Mouse (Mus musculus): ENCODE results near the gene Grhpr. TPM values are rescaled to one million over a fixed set of nuclear protein-coding genes. Genes with fewer than 3 reads are reported as not detected.
A peak's percentile ranks its signal among the peaks of the same experiment; 100 is the strongest.

Grhpr gene
- total RNA-seq, 1 experiment, result 38.2 TPM

DNA sequence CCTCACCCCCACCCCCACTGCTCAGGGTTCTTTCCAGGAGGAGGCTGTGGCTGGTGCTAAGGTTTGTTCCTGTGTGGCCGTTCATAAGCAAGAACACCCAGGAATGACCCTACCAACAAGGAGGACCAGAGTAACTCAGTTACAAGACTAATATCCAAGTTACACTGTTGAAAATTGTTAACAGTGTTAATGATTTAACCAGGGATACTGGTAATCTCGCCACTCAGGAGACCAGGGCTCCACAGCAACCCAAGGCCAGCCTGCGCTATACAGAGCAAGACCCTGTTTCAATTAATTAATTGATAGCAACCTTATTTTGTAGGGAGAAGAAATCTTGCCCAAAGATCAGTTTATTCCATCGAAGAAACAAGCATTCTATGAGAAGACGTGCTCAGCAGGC lies 33.7 kb upstream of the Grhpr start:
- Histone ChIP-seq H3K4me1 (ENCODE audit: control insufficient read depth in 2 of 2, insufficient read depth in 2 of 2, low read length in 2 of 2, poor library complexity in 1 of 2) (peaks cover 10 to 17% of the 10 kb centered on the region in 2 experiments), H3K4me3 (ENCODE audit: insufficient read depth in 1 of 2, low read depth in 1 of 2, low read length in 2 of 2, poor library complexity in 1 of 2, severe bottlenecking in 1 of 2) (no peak overlapping the region), H3K36me3 (ENCODE audit: control insufficient read depth, insufficient read depth, low read length, poor library complexity, severe bottlenecking) (no peaks in the 10 kb centered on the region), H3K27ac (ENCODE audit: insufficient read depth, low read depth, low read length, poor library complexity, severe bottlenecking) (peak overlapping the region; percentile 20; the same call in 1 of the 2 replicates), H3K9ac (ENCODE audit: insufficient read depth, low read depth, low read length, poor library complexity, severe bottlenecking) (no peak overlapping the region), H3K9me3 (ENCODE audit: control insufficient read depth, insufficient read depth, low read depth, low read length) (no peaks in the 10 kb centered on the region)
- in situ Hi-C loops (cut with MboI; ENCODE audit: low sequenced_read_pairs in 2 of 2, unreplicated experiment in 2 of 2), result no loop called here
- no peak for DNase-seq (ENCODE audit: low read depth, low spot score)
- no peak for TF ChIP-seq MAFK (IDR thresholded peaks at IDR 0.05; ENCODE audit: insufficient read depth, low read depth, low read length)
- no peak for TF ChIP-seq CHD2 (IDR thresholded peaks at IDR 0.05; ENCODE audit: low read depth, low read length)
- no peak for TF ChIP-seq ZC3H11A (IDR thresholded peaks at IDR 0.05; ENCODE audit: borderline replicate concordance, low read depth, low read length)
- no peak for TF ChIP-seq ZNF384 (IDR thresholded peaks at IDR 0.05; ENCODE audit: low read depth, low read length)
- TF ChIP-seq HCFC1 (IDR thresholded peaks at IDR 0.05; ENCODE audit: borderline replicate concordance, insufficient read depth, low read length), result no peak

DNA sequence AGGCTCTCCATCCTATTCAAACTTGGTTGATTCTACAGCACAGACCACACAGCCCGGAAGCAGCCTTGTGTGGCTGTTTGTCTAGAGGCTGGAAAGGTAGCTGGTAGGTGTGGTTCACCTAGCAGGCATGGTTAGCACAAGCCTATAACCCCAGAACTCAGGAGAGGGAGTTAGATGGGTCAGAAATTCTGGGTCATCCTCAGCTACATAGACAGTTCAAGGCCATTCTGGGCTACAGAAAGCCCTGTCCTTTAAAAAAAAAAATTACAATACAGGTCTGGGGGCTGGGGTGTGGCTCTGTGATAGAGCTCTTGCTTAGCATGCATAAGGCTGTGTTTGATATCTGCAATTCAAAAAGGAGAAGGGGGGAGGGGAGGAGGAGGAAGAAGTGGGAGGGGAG lies 32.9 kb upstream of the Grhpr start:
- Histone ChIP-seq H3K27ac (ENCODE audit: insufficient read depth, low read depth, low read length, poor library complexity, severe bottlenecking) (peak overlapping the region; percentile 20; the same call in 1 of the 2 replicates), H3K36me3 (ENCODE audit: control insufficient read depth, insufficient read depth, low read length, poor library complexity, severe bottlenecking) (no peaks in the 10 kb centered on the region), H3K4me3 (ENCODE audit: insufficient read depth in 1 of 2, low read depth in 1 of 2, low read length in 2 of 2, poor library complexity in 1 of 2, severe bottlenecking in 1 of 2) (no peak overlapping the region), H3K9ac (ENCODE audit: insufficient read depth, low read depth, low read length, poor library complexity, severe bottlenecking) (no peak overlapping the region; the same call in 1 of the 2 replicates), H3K4me1 (ENCODE audit: control insufficient read depth in 2 of 2, insufficient read depth in 2 of 2, low read length in 2 of 2, poor library complexity in 1 of 2) (peaks cover 10 to 19% of the 10 kb centered on the region in 2 experiments), H3K9me3 (ENCODE audit: control insufficient read depth, insufficient read depth, low read depth, low read length) (no peaks in the 10 kb centered on the region)
- TF ChIP-seq HCFC1 (IDR thresholded peaks at IDR 0.05; ENCODE audit: borderline replicate concordance, insufficient read depth, low read length) (no peak), CHD2 (IDR thresholded peaks at IDR 0.05; ENCODE audit: low read depth, low read length) (no peak), ZNF384 (IDR thresholded peaks at IDR 0.05; ENCODE audit: low read depth, low read length) (no peak), ZC3H11A (IDR thresholded peaks at IDR 0.05; ENCODE audit: borderline replicate concordance, low read depth, low read length) (no peak), MAFK (IDR thresholded peaks at IDR 0.05; ENCODE audit: insufficient read depth, low read depth, low read length) (no peak)
- no peak for DNase-seq (ENCODE audit: low read depth, low spot score)
- in situ Hi-C loops (cut with MboI; ENCODE audit: low sequenced_read_pairs in 2 of 2, unreplicated experiment in 2 of 2), result no loop called here

DNA sequence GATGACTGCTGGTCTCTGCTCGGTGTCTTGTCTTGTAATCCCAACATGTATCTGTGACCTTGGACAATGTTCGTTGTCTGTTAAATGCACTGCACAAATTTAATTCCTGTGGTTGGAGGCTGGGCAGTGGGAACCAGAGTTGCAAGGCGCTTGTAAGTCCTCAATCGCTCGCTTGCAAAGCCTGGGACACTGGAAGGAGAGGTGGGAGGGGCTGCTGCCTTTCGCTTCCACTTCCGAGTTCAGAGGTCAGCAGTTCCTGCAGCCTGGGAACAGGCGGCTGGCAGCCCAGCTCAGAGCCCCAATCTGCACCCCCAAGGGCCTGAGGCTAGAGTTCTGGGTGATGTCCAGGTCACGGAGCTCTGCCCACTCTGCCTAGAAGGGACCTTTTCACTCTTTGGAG lies 28.2 kb upstream of the Grhpr start:
- peak; percentile 39 for DNase-seq (ENCODE audit: low read depth, low spot score)
- H3K36me3 ChIP-seq (ENCODE audit: control insufficient read depth, insufficient read depth, low read length, poor library complexity, severe bottlenecking), result no peaks in the 10 kb centered on the region
- TF ChIP-seq HCFC1 (IDR thresholded peaks at IDR 0.05; ENCODE audit: borderline replicate concordance, insufficient read depth, low read length), result peak; percentile 37; the same call in 1 of the 2 replicates
- TF ChIP-seq ZC3H11A (IDR thresholded peaks at IDR 0.05; ENCODE audit: borderline replicate concordance, low read depth, low read length), result no peak
- H3K4me3 ChIP-seq (ENCODE audit: insufficient read depth in 1 of 2, low read depth in 1 of 2, low read length in 2 of 2, poor library complexity in 1 of 2, severe bottlenecking in 1 of 2), result peak overlapping the region; percentile 55 to 77
- H3K9ac ChIP-seq (ENCODE audit: insufficient read depth, low read depth, low read length, poor library complexity, severe bottlenecking), result peak overlapping the region; percentile 72
- H3K9me3 ChIP-seq (ENCODE audit: control insufficient read depth, insufficient read depth, low read depth, low read length), result no peaks in the 10 kb centered on the region
- no peak overlapping the region for H3K27ac ChIP-seq (ENCODE audit: insufficient read depth, low read depth, low read length, poor library complexity, severe bottlenecking)
- in situ Hi-C loops (cut with MboI; ENCODE audit: low sequenced_read_pairs in 2 of 2, unreplicated experiment in 2 of 2), result no loop called here
- H3K4me1 ChIP-seq (ENCODE audit: control insufficient read depth in 2 of 2, insufficient read depth in 2 of 2, low read length in 2 of 2, poor library complexity in 1 of 2), result peaks cover 6 to 18% of the 10 kb centered on the region in 2 experiments

DNA sequence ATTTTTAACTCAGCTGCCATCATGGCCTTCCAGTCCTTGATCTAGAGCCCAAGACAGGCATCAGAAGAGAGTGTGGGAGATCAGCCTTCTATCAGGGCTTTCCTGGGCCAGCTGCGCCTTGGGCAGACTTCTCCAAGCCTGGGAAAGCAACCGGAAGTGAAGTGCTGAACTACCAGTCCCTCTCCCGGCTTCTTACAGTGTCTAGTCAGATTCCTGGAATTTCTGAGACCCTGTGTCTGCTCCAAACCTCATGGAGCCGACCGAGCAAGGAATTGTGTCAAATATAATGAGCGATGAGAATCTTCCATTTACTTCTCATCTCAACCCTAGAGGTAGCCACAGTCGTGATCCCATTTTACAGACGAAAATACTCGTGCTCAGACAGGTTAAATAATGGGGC lies 22.4 kb upstream of the Grhpr start:
- peaks cover 0 to 16% of the 10 kb centered on the region in 2 experiments; a peak in 2 of 4 replicates for H3K4me1 ChIP-seq (ENCODE audit: control insufficient read depth in 2 of 2, insufficient read depth in 2 of 2, low read length in 2 of 2, poor library complexity in 1 of 2)
- in situ Hi-C loops (cut with MboI; ENCODE audit: low sequenced_read_pairs in 2 of 2, unreplicated experiment in 2 of 2), result no loop called here
- peak overlapping the region; percentile 63 for H3K27ac ChIP-seq (ENCODE audit: insufficient read depth, low read depth, low read length, poor library complexity, severe bottlenecking)
- H3K4me3 ChIP-seq (ENCODE audit: insufficient read depth in 1 of 2, low read depth in 1 of 2, low read length in 2 of 2, poor library complexity in 1 of 2, severe bottlenecking in 1 of 2), result no peak overlapping the region
- H3K9me3 ChIP-seq (ENCODE audit: control insufficient read depth, insufficient read depth, low read depth, low read length), result no peaks in the 10 kb centered on the region
- H3K36me3 ChIP-seq (ENCODE audit: control insufficient read depth, insufficient read depth, low read length, poor library complexity, severe bottlenecking), result no peaks in the 10 kb centered on the region
- TF ChIP-seq CHD2 (IDR thresholded peaks at IDR 0.05; ENCODE audit: low read depth, low read length), result no peak
- TF ChIP-seq ZC3H11A (IDR thresholded peaks at IDR 0.05; ENCODE audit: borderline replicate concordance, low read depth, low read length), result no peak
- no peak for TF ChIP-seq ZNF384 (IDR thresholded peaks at IDR 0.05; ENCODE audit: low read depth, low read length)
- no peak for TF ChIP-seq MAFK (IDR thresholded peaks at IDR 0.05; ENCODE audit: insufficient read depth, low read depth, low read length)
- no peak for TF ChIP-seq HCFC1 (IDR thresholded peaks at IDR 0.05; ENCODE audit: borderline replicate concordance, insufficient read depth, low read length)
- DNase-seq (ENCODE audit: low read depth, low spot score), result no peak
- peak overlapping the region; percentile 34; the same call in 1 of the 2 replicates for H3K9ac ChIP-seq (ENCODE audit: insufficient read depth, low read depth, low read length, poor library complexity, severe bottlenecking)

DNA sequence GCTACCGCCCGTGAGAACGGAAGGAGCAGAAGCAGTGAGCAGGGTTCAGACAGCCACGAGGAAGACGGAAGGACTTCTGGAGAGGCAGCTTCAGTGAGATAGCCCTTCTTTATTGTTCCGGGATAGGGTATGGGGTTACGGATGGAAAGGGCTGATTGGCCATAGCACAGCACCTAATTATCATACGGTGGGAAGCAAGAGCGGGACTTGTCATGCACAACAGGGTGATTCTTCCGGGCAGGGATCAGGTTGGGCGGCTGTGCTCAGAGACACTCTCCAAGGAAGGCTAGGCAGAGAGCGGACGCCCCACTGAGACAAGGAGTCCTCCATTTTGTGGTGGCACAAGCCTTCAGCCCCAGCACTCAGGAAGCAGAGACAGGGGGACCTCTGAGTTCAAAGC lies 22.0 kb upstream of the Grhpr start:
- Histone ChIP-seq H3K4me3 (ENCODE audit: insufficient read depth in 1 of 2, low read depth in 1 of 2, low read length in 2 of 2, poor library complexity in 1 of 2, severe bottlenecking in 1 of 2) (peak overlapping the region; percentile 18 to 35; a peak in 2 of 4 replicates), H3K27ac (ENCODE audit: insufficient read depth, low read depth, low read length, poor library complexity, severe bottlenecking) (peak overlapping the region; percentile 63), H3K9ac (ENCODE audit: insufficient read depth, low read depth, low read length, poor library complexity, severe bottlenecking) (peak overlapping the region; percentile 50; the same call in 1 of the 2 replicates), H3K4me1 (ENCODE audit: control insufficient read depth in 2 of 2, insufficient read depth in 2 of 2, low read length in 2 of 2, poor library complexity in 1 of 2) (peaks cover 0 to 16% of the 10 kb centered on the region in 2 experiments; a peak in 2 of 4 replicates), H3K36me3 (ENCODE audit: control insufficient read depth, insufficient read depth, low read length, poor library complexity, severe bottlenecking) (no peaks in the 10 kb centered on the region), H3K9me3 (ENCODE audit: control insufficient read depth, insufficient read depth, low read depth, low read length) (no peaks in the 10 kb centered on the region)
- in situ Hi-C loops (cut with MboI; ENCODE audit: low sequenced_read_pairs in 2 of 2, unreplicated experiment in 2 of 2), result no loop called here
- DNase-seq (ENCODE audit: low read depth, low spot score), result no peak
- TF ChIP-seq MAFK (IDR thresholded peaks at IDR 0.05; ENCODE audit: insufficient read depth, low read depth, low read length), result no peak
- no peak for TF ChIP-seq HCFC1 (IDR thresholded peaks at IDR 0.05; ENCODE audit: borderline replicate concordance, insufficient read depth, low read length)
- TF ChIP-seq CHD2 (IDR thresholded peaks at IDR 0.05; ENCODE audit: low read depth, low read length), result no peak
- no peak for TF ChIP-seq ZNF384 (IDR thresholded peaks at IDR 0.05; ENCODE audit: low read depth, low read length)
- TF ChIP-seq ZC3H11A (IDR thresholded peaks at IDR 0.05; ENCODE audit: borderline replicate concordance, low read depth, low read length), result no peak

All from ES-E14 (cell line).